Mouse (Mus musculus): ENCODE data around the gene Ptprt.
"Not testable (repeated sequence)": the region's sequence is repeated elsewhere in the genome, so short reads cannot be mapped to it uniquely, and the experiment has no call there.

Gene Ptprt

DNA sequence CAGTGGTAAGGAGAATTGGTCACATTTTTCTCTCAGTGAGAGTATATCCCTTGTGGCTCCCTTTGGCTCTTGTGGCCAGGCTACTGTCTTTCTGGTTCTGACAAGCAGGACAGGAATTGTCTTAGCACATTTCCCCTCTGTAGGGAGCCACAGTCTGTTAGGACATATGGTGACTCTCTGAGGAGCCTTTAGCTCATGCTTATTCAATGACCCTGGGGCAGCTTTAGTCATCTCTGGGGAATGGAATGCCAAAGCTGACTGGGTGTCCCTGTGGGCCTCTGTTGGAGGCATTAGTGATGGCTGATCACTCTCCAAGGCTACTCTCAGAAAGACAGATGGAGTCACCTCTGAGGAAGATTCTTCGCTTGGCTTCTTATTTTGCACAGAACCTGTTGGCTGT, 1147.7 kb downstream of the Ptprt start:
- DNase-seq = peak; percentile 45 to 80

GRCm38 (mm10) chr2:161511880-161512570, 1148.9 kb downstream of the Ptprt start:
- not testable (repeated sequence) for DNase-seq

DNA sequence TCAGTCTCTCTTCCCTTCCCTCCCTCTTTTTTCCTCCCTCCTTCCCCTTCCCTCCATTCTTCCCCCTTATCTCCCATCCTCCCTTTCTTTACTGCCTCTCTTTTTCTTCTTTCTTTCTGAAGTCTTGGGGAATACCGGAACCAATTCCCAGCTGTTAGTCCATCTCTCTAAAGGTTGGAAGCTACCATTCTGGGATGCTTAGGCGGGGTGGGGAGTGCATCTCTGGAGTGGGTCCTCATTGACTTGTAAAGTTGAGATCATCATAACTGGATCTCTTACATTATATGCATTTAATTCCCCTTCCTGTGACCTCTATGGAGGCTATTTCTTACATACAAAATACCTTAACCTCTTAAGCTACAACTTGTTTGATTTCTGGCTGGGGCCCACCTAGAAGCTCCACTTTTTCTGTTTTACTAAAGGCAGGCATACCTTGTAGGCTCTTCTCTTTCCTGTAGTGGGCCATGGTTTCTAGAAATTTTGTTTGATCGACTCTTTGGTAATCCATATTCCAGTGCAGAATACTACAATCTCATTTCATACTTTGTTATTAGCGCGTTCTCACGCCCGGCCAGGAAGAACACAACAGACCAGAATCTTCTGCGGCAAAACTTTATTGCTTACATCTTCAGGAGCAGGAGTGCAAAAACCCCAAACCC, 1149.7 kb downstream of the Ptprt start:
- DNase-seq = no peak

DNA sequence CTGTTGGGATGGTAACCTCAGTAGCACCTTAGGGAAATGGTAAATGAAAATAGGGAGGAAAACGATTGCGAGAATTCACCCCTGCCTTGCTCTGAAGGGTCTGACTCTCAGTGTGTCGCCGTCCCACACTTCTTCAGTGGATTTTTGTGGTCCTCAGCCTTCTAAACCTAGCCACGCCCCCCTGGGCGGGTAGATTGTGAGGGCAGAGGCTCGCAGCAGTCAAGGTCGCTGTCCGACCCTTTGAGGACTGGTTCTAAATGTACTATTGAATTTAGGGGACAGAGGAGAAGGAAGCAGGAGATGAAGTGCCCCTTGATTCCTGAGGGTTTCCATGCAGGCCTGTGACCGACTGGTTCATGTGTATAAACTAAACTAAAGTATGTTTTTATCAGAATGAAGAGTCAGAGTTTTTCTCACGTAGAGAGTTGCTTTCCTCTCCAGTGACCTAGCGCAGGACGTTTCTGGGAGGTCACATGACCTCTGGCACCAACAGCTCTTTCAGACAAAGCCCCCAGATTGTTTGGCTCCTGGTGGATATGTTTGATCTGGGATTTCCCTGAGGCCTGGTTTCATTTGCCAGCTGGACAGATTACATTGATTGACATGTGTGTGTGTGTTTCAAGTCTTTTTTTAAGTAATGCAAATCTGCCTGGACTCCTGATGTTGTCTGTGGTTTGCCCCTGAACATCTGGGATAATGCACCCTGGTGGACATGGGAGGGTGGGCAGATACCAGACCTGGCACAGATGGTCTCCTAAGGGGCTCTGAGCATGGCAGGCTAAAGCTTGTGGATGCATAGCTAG, 1161.6 kb downstream of the Ptprt start:
- DNase-seq = no peak

- DNase-seq = peak in 1 of 2 experiments; percentile 26
Observed at GRCm38 (mm10) chr2:161498449-161499096, 1162.4 kb downstream of the Ptprt start.

- no peak for DNase-seq
Observed at GRCm38 (mm10) chr2:161481741-161482140, 1179.2 kb downstream of the Ptprt start.

GRCm38 (mm10) chr2:161480445-161480844, 1180.5 kb downstream of the Ptprt start:
- DNase-seq = no peak
